Mouse (Mus musculus) cerebellum, adult 2 months (tissue): Measurements from ENCODE around the gene Tmem259.

Experiments
- CTCF ChIP-seq: fragments of 200-500 bp; IDR thresholded peaks from 2 replicates; pipeline ENCODE4 v1.5.1; 2011; ENCODE audit warnings: low read depth, mild to moderate bottlenecking, control low read depth, low read length, moderate library complexity, borderline replicate concordance; ENCODE audit not compliant: insufficient read depth
- POLR2A ChIP-seq: fragments of 200-500 bp; IDR thresholded peaks from 2 replicates; pipeline ENCODE4 v1.6.1; 2011; ENCODE audit warnings: low read length, control low read depth, borderline replicate concordance; ENCODE audit not compliant: insufficient read depth

DNA sequence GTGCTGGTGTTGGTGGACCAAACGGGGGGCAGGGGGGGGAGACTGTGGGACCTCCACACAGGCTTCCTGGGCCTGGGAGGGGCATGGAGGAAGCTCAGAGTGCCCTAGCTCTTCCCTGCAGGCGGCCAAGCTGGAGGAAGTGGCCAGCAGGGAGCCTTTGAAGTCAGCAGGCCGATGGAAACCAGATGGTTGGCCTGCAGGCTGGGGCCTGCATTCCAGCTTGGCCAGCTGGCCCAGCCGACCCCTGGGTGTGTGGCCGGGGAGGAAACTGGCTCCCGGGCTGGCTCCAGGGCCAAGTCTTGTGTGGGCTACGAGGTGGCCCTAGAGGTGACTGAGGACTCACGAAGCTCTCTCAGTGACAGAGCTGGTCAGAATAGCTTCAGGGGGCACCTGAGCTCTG is 51.4 kb downstream of the Tmem259 start:
- TF ChIP-seq CTCF (no peak), POLR2A (no peak)
